Mouse (Mus musculus): ENCODE data around the gene Tasp1. TPM values are rescaled to one million over a fixed set of nuclear protein-coding genes. Genes with fewer than 3 reads are reported as not detected.
"Not testable (repeated sequence)": the region's sequence is repeated elsewhere in the genome, so short reads cannot be mapped to it uniquely, and the experiment has no call there.

The Tasp1 gene
- polyA plus RNA-seq, 1 experiment from 2014 or later: 19.9 TPM

DNA sequence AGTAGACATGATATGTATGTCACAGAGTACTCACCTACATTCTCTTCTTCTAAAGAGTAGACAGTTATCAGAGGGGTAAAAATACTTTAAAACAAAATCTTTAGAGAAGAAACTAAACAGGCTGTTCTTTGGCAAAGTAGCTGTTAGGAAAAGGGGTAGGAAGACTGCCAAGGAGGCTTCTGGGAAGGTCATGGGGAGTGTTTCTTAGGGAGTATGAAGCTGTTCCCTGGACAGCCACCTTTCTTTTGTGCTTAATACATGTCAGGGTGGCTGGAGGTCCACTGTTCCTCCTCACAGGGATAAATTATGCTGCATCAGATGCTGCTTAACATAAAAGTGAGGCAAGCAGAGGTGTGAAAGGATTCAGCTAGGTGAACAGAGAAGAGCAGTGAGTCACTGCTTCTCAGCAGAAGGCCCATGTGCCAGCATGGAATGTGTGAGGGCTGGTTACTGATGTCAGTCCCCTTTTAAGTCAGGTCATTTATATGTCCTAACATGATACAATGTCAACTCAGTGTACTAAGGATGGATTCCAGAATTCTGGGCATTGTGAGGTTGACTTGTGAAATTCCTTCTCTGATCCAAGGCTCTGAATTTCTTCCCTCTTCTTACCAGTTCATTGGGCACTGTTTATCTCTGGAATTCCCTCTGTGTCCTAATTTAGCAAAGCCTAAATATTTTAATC is 175.1 kb downstream of the Tasp1 start:
- H3K9ac ChIP-seq (ENCODE audit: low read depth, low read length): no peak overlapping the region
- DNase-seq (ENCODE audit: low spot score) (no peak), ATAC-seq (ENCODE audit: low read depth) (no peak)
- H3K9me3 ChIP-seq (ENCODE audit: control insufficient read depth, low read length): no peaks in the 10 kb centered on the region
- no peaks in the 10 kb centered on the region for H3K36me3 ChIP-seq (ENCODE audit: control insufficient read depth, insufficient read depth, low read length)
- H3K4me1 ChIP-seq (ENCODE audit: control insufficient read depth, insufficient read depth, low read length): no peaks in the 10 kb centered on the region
- no peak overlapping the region for H3K4me3 ChIP-seq (ENCODE audit: low read depth, low read length)
- no peaks in the 10 kb centered on the region for H3K27me3 ChIP-seq (replicated peaks; ENCODE audit: control insufficient read depth, insufficient read depth, low read length)
- no peak overlapping the region for H3K27ac ChIP-seq (replicated peaks; ENCODE audit: low read depth, low read length)
- H3K4me2 ChIP-seq (ENCODE audit: low read depth, low read length): no peak overlapping the region

DNA sequence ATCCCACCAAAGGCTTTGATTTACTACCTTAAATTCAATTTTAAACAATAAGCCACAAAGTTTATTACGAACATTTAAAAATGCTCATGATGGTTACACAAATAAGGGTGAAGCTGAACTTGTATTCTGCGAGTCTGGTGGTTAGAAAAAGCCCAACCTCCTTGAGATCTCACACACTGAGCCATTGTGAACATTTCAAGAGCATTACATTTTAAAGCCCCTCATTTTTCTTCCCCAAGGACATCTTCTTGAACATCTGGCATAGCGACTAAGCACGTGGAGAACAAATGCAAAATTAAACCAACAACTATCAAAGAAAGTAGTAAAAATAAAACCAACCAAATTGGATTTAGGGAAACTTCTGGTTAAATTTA is 182.4 kb downstream of the Tasp1 start:
- ATAC-seq (ENCODE audit: low read depth): no peak
- WGBS: 38% methylated on average over 4 of the region's 4 CpGs
- no peak overlapping the region for H3K27ac ChIP-seq (replicated peaks; ENCODE audit: low read depth, low read length)

DNA sequence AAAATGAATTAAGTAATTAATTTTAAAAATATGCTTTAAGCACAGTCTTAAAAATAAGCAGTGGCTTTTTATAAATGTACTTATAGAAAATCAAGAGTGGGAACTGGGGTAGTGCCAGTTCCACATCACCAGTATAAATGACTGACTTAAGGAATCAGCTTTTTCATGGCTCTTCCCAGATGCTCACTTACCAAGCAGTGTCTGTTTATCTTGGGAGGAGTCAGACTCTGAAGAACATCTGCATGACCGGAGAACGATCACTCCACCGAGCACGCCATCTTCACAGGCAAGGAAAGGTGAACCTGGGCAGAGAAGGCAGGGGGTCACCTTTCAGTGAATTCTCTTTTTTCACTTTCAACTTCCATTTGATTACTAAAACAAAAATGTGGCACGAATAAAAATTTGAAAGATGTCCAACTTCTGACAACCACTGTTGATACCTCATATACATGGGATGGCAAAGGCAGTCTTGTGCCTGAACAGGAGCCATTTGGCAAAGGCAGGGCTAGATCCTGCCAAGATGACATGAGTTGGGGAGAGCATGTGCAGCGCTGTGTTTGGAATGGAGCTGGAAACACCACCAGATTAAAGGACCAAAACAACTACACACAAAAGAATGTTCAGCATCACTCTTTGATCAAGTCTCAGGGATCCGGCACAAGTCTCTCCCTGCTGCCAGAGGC is 182.9 kb downstream of the Tasp1 start:
- no peak overlapping the region for H3K4me2 ChIP-seq (ENCODE audit: low read depth, low read length)
- no peak overlapping the region for H3K9ac ChIP-seq (ENCODE audit: low read depth, low read length)
- 0 out of 2 replicates have a peak, but pooled peaks cover 5% of the 10 kb centered on the region for H3K36me3 ChIP-seq (ENCODE audit: control insufficient read depth, insufficient read depth, low read length)
- ATAC-seq (ENCODE audit: low read depth) (0 out of 2 replicates have a peak, but pooled peaks have one; percentile 26), DNase-seq (ENCODE audit: low spot score) (peak; percentile 72)
- H3K27me3 ChIP-seq (replicated peaks; ENCODE audit: control insufficient read depth, insufficient read depth, low read length): no peaks in the 10 kb centered on the region
- no peak overlapping the region for H3K27ac ChIP-seq (replicated peaks; ENCODE audit: low read depth, low read length)
- WGBS: 69% methylated on average over 7 of the region's 7 CpGs
- peaks cover 12% of the 10 kb centered on the region; the same call in 1 of the 2 replicates for H3K4me1 ChIP-seq (ENCODE audit: control insufficient read depth, insufficient read depth, low read length)
- H3K4me3 ChIP-seq (ENCODE audit: low read depth, low read length): no peak overlapping the region
- no peaks in the 10 kb centered on the region for H3K9me3 ChIP-seq (ENCODE audit: control insufficient read depth, low read length)

More for the DNA sequence above, 182.4 kb downstream of the Tasp1 start:
- DNase-seq (ENCODE audit: low spot score): peak; percentile 34
- Histone ChIP-seq H3K27me3 (replicated peaks; ENCODE audit: control insufficient read depth, insufficient read depth, low read length) (no peaks in the 10 kb centered on the region), H3K9me3 (ENCODE audit: control insufficient read depth, low read length) (no peaks in the 10 kb centered on the region), H3K4me3 (ENCODE audit: low read depth, low read length) (no peak overlapping the region), H3K36me3 (ENCODE audit: control insufficient read depth, insufficient read depth, low read length) (0 out of 2 replicates have a peak, but pooled peaks cover 5% of the 10 kb centered on the region), H3K4me2 (ENCODE audit: low read depth, low read length) (no peak overlapping the region), H3K4me1 (ENCODE audit: control insufficient read depth, insufficient read depth, low read length) (peaks cover 12% of the 10 kb centered on the region; the same call in 1 of the 2 replicates), H3K9ac (ENCODE audit: low read depth, low read length) (no peak overlapping the region)

DNA sequence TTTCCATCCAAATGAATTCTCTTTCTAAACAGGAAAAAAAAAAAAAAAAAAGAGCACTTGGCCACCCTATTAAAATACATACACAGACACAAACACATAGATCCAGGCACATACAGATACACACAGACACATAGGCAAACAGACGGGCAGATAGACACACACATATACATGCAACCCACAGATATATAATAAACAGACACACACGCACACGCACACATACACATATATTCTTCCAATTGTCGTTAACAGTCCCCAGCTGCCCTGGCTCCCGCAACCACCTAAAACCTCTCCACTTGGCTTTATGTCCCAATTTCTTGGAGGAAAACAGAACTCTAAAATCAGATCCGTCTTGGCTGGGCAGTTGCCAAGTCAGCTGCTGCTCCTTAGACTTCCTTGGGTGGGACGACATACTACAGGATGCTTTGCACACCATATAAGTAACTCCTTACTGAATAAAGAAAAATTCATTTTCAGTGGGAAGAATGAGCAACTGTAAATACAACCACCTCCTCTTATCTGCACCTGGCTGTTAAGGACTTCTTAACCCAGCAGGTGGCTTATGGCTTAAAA is 188.5 kb downstream of the Tasp1 start:
- Histone ChIP-seq H3K4me1 (ENCODE audit: control insufficient read depth, insufficient read depth, low read length) (no peaks in the 10 kb centered on the region), H3K4me2 (ENCODE audit: low read depth, low read length) (no peak overlapping the region), H3K27me3 (replicated peaks; ENCODE audit: control insufficient read depth, insufficient read depth, low read length) (no peaks in the 10 kb centered on the region), H3K27ac (replicated peaks; ENCODE audit: low read depth, low read length) (no peak overlapping the region), H3K36me3 (ENCODE audit: control insufficient read depth, insufficient read depth, low read length) (0 out of 2 replicates have a peak, but pooled peaks cover 5% of the 10 kb centered on the region), H3K9ac (ENCODE audit: low read depth, low read length) (no peak overlapping the region), H3K4me3 (ENCODE audit: low read depth, low read length) (no peak overlapping the region), H3K9me3 (ENCODE audit: control insufficient read depth, low read length) (no peaks in the 10 kb centered on the region)
- WGBS: 61% methylated on average over 7 of the region's 7 CpGs
- DNase-seq (ENCODE audit: low spot score) (peak; percentile 84), ATAC-seq (ENCODE audit: low read depth) (0 out of 2 replicates have a peak, but pooled peaks have one; percentile 28)

DNA sequence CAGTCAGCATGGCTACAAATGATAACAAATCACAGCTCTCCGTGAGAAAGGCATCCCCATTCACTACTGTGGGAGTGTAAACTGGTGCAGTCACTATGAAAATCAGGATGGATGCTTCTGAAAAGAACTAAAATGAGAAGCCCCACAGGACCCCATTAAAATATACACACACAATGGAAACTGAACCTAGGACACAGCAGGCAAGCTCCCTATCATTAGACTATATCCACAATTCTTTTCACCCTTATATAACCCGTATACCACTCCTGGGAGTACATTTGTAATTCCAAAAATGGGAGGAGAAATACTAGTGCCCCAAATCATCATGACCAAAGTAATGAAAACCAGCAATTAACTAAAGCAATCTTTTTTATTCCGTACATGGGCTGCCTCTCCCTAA is 190.7 kb downstream of the Tasp1 start:
- WGBS: 72% methylated on average over 3 of the region's 3 CpGs
- no peak overlapping the region for H3K9ac ChIP-seq (ENCODE audit: low read depth, low read length)
- H3K4me3 ChIP-seq (ENCODE audit: low read depth, low read length): no peak overlapping the region
- H3K9me3 ChIP-seq (ENCODE audit: control insufficient read depth, low read length): no peaks in the 10 kb centered on the region
- no peaks in the 10 kb centered on the region for H3K27me3 ChIP-seq (replicated peaks; ENCODE audit: control insufficient read depth, insufficient read depth, low read length)
- H3K4me2 ChIP-seq (ENCODE audit: low read depth, low read length): no peak overlapping the region
- ATAC-seq (ENCODE audit: low read depth) (0 out of 2 replicates have a peak, but pooled peaks have one; percentile 30), DNase-seq (ENCODE audit: low spot score) (no peak)
- no peaks in the 10 kb centered on the region for H3K4me1 ChIP-seq (ENCODE audit: control insufficient read depth, insufficient read depth, low read length)
- 0 out of 2 replicates have a peak, but pooled peaks cover 5% of the 10 kb centered on the region for H3K36me3 ChIP-seq (ENCODE audit: control insufficient read depth, insufficient read depth, low read length)
- H3K27ac ChIP-seq (replicated peaks; ENCODE audit: low read depth, low read length): no peak overlapping the region

DNA sequence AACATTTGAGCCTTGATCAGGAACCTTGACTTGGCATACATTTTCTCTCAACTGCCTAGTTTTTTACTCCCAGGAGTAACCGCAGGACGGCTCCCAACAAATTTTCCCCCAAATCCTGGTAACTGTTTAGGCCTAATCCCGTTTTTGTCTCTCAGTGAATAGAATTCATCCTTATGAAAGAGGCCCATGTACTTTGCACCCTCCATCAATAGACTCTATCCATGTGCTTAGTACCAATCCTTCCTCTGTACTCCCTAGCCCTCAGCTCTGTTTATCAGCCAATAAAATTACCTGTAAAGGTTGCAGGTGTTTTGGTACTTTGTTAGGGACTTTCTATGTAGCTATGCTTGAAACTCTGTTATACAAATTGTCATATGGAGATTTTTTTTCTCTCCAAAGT is 192.4 kb downstream of the Tasp1 start:
- Histone ChIP-seq H3K4me1 (ENCODE audit: control insufficient read depth, insufficient read depth, low read length) (no peaks in the 10 kb centered on the region), H3K4me2 (ENCODE audit: low read depth, low read length) (no peak overlapping the region), H3K4me3 (ENCODE audit: low read depth, low read length) (no peak overlapping the region), H3K36me3 (ENCODE audit: control insufficient read depth, insufficient read depth, low read length) (no peaks in the 10 kb centered on the region), H3K9me3 (ENCODE audit: control insufficient read depth, low read length) (no peaks in the 10 kb centered on the region), H3K9ac (ENCODE audit: low read depth, low read length) (no peak overlapping the region), H3K27ac (replicated peaks; ENCODE audit: low read depth, low read length) (no peak overlapping the region), H3K27me3 (replicated peaks; ENCODE audit: control insufficient read depth, insufficient read depth, low read length) (no peaks in the 10 kb centered on the region)
- ATAC-seq (ENCODE audit: low read depth) (no peak), DNase-seq (ENCODE audit: low spot score) (no peak)
- WGBS: 69% methylated on average over 3 of the region's 3 CpGs

DNA sequence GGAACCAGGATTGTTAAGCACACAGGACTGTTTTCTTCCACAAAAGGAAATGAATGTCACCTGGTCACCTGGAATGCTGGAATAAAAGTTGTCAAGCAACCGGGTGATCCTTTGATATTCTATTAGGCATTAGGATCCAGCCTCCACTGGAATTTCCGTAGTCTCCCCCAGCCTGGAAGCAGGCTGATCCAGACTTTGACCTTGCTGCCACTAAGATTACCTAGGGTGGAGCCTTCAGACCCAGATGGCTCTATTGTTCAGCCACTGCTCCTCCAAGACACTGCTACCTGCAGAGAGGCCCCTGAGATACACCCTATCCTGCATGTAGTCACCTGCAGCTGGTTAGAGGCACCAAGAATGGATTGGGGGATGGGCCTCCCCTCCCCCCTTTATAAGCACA is 192.8 kb downstream of the Tasp1 start:
- no peaks in the 10 kb centered on the region for H3K27me3 ChIP-seq (replicated peaks; ENCODE audit: control insufficient read depth, insufficient read depth, low read length)
- H3K4me2 ChIP-seq (ENCODE audit: low read depth, low read length): no peak overlapping the region
- H3K4me1 ChIP-seq (ENCODE audit: control insufficient read depth, insufficient read depth, low read length): no peaks in the 10 kb centered on the region
- ATAC-seq (ENCODE audit: low read depth) (no peak), DNase-seq (ENCODE audit: low spot score) (peak; percentile 5)
- H3K9me3 ChIP-seq (ENCODE audit: control insufficient read depth, low read length): no peaks in the 10 kb centered on the region
- H3K4me3 ChIP-seq (ENCODE audit: low read depth, low read length): no peak overlapping the region
- no peaks in the 10 kb centered on the region for H3K36me3 ChIP-seq (ENCODE audit: control insufficient read depth, insufficient read depth, low read length)
- 42% methylated on average over 2 of the region's 2 CpGs for WGBS
- H3K9ac ChIP-seq (ENCODE audit: low read depth, low read length): no peak overlapping the region
- H3K27ac ChIP-seq (replicated peaks; ENCODE audit: low read depth, low read length): no peak overlapping the region

DNA sequence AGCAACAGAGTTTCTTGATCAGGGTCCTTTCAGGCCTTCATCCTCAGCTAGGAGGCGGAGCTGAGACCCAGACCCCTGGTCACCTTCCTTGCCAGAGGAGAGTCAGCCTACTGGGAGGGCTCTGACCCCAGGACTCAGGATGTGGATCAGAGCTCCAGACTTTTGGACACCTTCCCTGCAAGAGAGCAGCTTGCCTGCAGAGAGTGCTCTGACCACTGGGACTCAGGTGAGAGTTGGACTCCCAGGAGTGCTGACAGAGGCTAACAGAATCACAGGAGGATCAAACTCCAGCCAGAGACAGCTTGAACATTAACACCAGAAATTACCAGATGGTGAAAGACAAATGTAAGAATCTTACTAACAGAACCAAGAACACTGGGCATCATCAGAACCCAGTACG is 197.5 kb downstream of the Tasp1 start:
- not testable (repeated sequence) for ATAC-seq (ENCODE audit: low read depth); H3K27me3 ChIP-seq (replicated peaks; ENCODE audit: control insufficient read depth, insufficient read depth, low read length); H3K4me3 ChIP-seq (ENCODE audit: low read depth, low read length); H3K9me3 ChIP-seq (ENCODE audit: control insufficient read depth, low read length); H3K9ac ChIP-seq (ENCODE audit: low read depth, low read length); H3K4me1 ChIP-seq (ENCODE audit: control insufficient read depth, insufficient read depth, low read length); H3K27ac ChIP-seq (replicated peaks; ENCODE audit: low read depth, low read length); H3K4me2 ChIP-seq (ENCODE audit: low read depth, low read length); DNase-seq (ENCODE audit: low spot score); H3K36me3 ChIP-seq (ENCODE audit: control insufficient read depth, insufficient read depth, low read length)
- 100% methylated on average over 2 of the region's 2 CpGs for WGBS

Measured in embryonic facial prominence, embryonic 14.5 days (tissue).